Mouse (Mus musculus) heart, adult 2 months (tissue): ENCODE measurements around the gene 9430097D07Rik.
A peak's percentile ranks its signal among the peaks of the same experiment; 100 is the strongest.

Experiments
- CTCF ChIP-seq: fragments of 200-600 bp; IDR thresholded peaks from 2 replicates; pipeline ENCODE4 v1.8.1; 2022; ENCODE audit warnings: antibody characterized with exemption, mild to moderate bottlenecking, moderate library complexity
- EP300 ChIP-seq: fragments of 200-500 bp; IDR thresholded peaks from 2 replicates; pipeline ENCODE4 v1.6.1; 2011; ENCODE audit warnings: low read depth, low read length, control low read depth; ENCODE audit not compliant: insufficient read depth

GRCm38 (mm10) chr2:32610610-32611229 lies 35.2 kb upstream of the 9430097D07Rik start:
- TF ChIP-seq EP300 (no peak), CTCF (peak; percentile 81)
